Mouse (Mus musculus): ENCODE measurements around the gene Ager. TPM values are rescaled to one million over a fixed set of nuclear protein-coding genes. Genes with fewer than 3 reads are reported as not detected.

Ager gene
- total RNA-seq, 2 experiments from 2014 or later: 0.56 TPM; not detected in 1

- peak; percentile 33 for DNase-seq (ENCODE audit: low spot score)
- intact Hi-C loops (cut with DNase I): no loop called here
Measured at GRCm38 (mm10) chr17:34627943-34628643, 30.4 kb downstream of the Ager start, which contains the start of gene Ppt2. TSS of gene Ppt2 (minus strand) at chr17:34628510.

- DNase-seq (ENCODE audit: low spot score): no peak
- intact Hi-C loops (cut with DNase I): no loop called here
Measured at GRCm38 (mm10) chr17:34628644-34628967, 30.9 kb downstream of the Ager start.

- no peak for DNase-seq (ENCODE audit: low spot score)
- intact Hi-C loops (cut with DNase I): no loop called here
Measured at GRCm38 (mm10) chr17:34629221-34629751, 31.6 kb downstream of the Ager start, which contains the start of gene Prrt1. TSS of gene Prrt1 (plus strand) at chr17:34629533.

GRCm38 (mm10) chr17:34629796-34630603 lies 32.3 kb downstream of the Ager start:
- intact Hi-C loops (cut with DNase I): no loop called here
- no peak for DNase-seq (ENCODE audit: low spot score)

- no peak for DNase-seq (ENCODE audit: low spot score)
- intact Hi-C loops (cut with DNase I): no loop called here
Measured at GRCm38 (mm10) chr17:34630761-34631301, 33.2 kb downstream of the Ager start.

GRCm38 (mm10) chr17:34631647-34632046 lies 34.0 kb downstream of the Ager start:
- no peak for DNase-seq (ENCODE audit: low spot score)
- intact Hi-C loops (cut with DNase I): no loop called here

DNA sequence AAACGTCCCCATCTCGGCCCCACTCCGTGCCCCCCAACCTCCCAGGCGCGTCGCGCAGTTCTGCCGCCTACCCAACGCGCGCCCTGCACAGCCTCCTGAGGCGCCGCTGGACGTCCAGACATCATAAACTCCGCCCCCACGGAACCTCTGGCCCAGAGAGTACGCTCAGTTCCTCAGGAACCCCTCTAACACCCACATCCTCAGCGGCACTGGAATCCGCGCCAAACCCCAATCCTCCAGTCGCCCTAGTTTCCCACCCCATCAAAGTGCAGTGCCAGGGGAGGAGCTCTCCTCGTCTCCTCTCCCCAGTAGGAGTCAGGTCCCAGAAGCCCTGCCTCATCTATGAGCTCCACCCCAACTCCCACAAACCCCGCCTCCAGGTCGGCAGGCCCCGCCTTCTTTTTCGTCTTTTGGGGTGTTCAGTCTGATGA lies 34.6 kb downstream of the Ager start:
- DNase-seq (ENCODE audit: low spot score): peak; percentile 82
- intact Hi-C loops (cut with DNase I): no loop called here

DNA sequence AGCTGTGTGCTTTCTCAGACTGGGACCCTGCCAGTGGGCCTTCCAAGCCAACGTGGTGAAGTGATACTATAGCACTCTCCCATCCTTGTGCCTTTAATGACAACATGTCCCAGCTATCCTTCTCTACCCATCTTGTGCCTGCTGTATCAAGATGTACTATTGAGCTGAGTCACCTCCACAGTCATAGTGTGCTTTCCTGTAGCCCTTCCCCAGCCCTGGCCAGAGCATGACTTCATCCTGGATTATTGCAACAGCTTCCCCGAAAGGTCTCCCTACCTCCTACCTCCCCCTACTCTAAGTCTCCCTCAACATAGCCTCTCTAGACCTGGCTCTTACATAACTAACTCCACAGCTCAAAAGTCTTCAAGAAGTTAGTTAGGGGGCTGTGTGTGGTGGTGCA lies 38.0 kb downstream of the Ager start:
- intact Hi-C loops (cut with DNase I): no loop called here

DNA sequence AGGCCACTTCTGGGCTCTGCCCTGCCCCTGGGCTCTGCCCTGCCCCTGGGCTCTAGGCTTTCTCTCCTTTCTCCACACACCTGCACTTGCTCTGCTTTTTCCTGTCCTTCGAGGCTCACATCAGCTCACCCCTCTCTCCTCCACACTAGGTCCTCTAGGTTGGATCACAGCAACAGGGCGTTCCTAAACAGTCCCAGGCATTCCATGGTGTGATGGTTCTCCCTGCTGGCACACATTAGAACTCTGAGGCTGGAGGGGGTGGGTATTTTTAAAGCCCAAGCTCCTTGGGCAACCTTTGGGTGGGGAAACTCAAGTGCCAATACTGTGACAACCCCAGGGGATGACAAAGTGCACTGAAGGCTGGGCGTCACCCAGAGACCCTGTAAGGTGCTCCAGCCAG lies 39.8 kb downstream of the Ager start:
- DNase-seq (ENCODE audit: low spot score): no peak
- intact Hi-C loops (cut with DNase I): no loop called here

More for the DNA sequence above, 38.0 kb downstream of the Ager start:
- DNase-seq (ENCODE audit: low spot score): no peak

GRCm38 (mm10) chr17:34639461-34640255 lies 42.0 kb downstream of the Ager start:
- intact Hi-C loops (cut with DNase I): no loop called here
- no peak for DNase-seq (ENCODE audit: low spot score)

DNA sequence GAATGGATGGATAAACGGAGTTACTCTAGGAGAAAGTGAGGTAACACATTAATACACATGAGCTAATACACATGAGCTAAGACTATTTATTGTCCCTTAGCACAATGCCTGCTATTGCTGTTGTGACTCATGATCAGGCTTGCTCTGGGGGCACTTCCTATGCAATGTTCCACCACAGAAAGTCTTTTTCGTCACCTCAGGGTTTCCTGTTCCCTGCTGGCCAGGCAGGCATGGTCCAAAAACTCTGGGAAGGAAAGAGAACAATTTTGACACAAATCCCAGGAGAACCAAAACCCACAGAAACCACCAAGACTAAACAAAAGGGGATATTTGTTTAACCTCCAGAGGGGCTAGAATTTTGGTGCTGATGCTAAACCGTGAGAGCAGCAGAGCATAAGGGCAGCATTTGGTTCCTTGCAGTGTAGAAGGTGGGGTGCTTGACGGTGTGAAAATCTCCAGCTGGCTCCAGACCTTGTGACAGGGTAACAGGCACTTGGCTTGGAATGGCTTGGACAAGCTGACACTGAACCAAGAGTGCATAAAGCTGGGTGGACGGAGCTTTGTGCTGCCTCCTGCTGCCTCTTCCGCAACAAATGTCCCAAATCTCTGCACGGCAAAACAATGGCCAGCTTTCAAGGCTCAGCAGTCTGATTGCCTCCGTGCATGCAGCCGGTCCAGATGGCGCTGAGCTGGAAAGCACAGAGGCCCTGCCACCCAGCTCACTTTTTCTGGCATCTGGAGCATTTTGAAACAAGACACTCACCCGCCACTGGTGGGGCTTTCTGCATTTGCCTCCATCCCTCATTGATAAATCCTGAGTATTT lies 43.3 kb downstream of the Ager start:
- intact Hi-C loops (cut with DNase I): no loop called here

GRCm38 (mm10) chr17:34641945-34642344 lies 44.3 kb downstream of the Ager start:
- intact Hi-C loops (cut with DNase I): no loop called here

More for the DNA sequence above, 43.3 kb downstream of the Ager start:
- DNase-seq (ENCODE audit: low spot score): peak; percentile 55

GRCm38 (mm10) chr17:34643379-34643778 lies 45.7 kb downstream of the Ager start:
- DNase-seq (ENCODE audit: low spot score): no peak
- intact Hi-C loops (cut with DNase I): no loop called here

More at GRCm38 (mm10) chr17:34641945-34642344, 44.3 kb downstream of the Ager start:
- DNase-seq (ENCODE audit: low spot score): no peak

DNA sequence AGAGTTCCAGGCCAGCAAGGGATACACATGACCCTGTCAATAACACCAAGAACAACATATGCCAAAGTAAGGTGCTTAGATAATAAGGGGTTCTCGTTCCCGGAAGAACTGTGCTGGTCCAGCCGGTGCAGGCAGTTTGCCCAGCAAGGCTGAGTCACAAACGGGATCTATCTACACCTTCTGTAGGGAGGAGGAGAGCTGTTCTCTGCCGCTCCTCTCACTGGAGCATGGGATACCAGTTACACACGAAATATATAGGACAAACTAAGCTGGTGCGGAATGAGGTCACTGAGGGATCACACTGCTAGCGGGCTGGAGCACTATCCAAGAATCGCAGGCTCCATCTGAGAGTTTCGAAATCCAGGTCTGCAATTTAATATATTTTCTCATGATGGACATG lies 46.3 kb downstream of the Ager start:
- DNase-seq (ENCODE audit: low spot score): no peak
- intact Hi-C loops (cut with DNase I): no loop called here

GRCm38 (mm10) chr17:34644608-34645007 lies 46.9 kb downstream of the Ager start, which contains the start of gene Fkbpl:
TSS of gene Fkbpl (plus strand) at chr17:34644764.
- intact Hi-C loops (cut with DNase I): no loop called here
- DNase-seq (ENCODE audit: low spot score): peak; percentile 93

- intact Hi-C loops (cut with DNase I): no loop called here
- no peak for DNase-seq (ENCODE audit: low spot score)
Measured at GRCm38 (mm10) chr17:34645256-34645829, 47.7 kb downstream of the Ager start.

DNA sequence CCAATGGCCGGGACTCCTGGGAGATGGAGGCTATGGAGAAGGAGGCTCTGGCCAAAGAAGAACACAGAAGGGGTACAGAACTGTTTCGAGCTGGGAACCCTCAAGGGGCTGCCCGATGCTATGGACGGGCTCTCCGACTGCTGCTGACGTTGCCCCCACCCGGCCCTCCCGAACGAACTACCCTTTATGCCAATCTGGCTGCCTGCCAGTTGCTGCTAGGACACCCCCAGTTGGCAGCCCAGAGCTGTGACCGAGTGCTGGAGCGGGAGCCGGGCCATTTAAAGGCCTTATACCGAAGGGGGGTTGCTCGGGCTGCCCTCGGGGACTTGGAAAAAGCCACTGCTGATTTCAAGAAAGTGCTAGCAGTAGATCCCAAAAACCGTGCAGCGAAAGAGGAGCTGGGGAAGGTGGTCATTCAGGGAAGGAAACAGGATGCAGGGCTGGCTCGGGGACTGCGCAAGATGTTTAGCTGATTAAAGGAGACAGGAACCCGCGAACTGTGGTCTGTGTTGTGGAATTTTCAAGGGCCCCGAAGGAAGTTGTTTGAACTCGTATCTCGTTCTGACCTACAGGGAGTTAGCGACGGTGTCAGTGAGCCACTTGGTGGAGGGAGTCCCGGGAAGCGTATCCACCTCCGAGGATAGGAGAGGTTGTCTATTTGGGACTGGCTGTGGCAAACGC lies 48.3 kb downstream of the Ager start:
- intact Hi-C loops (cut with DNase I): no loop called here
- DNase-seq (ENCODE audit: low spot score): no peak
